Mouse (Mus musculus) kidney, adult 2 months (tissue): Measurements from ENCODE around the gene Whrn. TPM values are rescaled to one million over a fixed set of nuclear protein-coding genes. Genes with fewer than 3 reads are reported as not detected.
A peak's percentile ranks its signal among the peaks of the same experiment; 100 is the strongest.

Experiments
- DNase-seq: peaks from one replicate; pipeline ENCODE4 v3.0.0; 2021
- H3K27ac ChIP-seq: fragments of 200-500 bp; 2 replicates; pipeline ENCODE4 v1.5.1; 2012; ENCODE audit warnings: low read depth, low read length, control low read depth, inconsistent platforms; ENCODE audit not compliant: insufficient read depth
- H3K27me3 ChIP-seq: fragments of 200-500 bp; replicated peaks from 2 replicates; pipeline ENCODE4 v1.6.1; 2012; ENCODE audit warnings: mild to moderate bottlenecking, moderate library complexity, low read length, inconsistent platforms; ENCODE audit not compliant: control insufficient read depth, insufficient read depth
- H3K36me3 ChIP-seq: fragments of 200-500 bp; 2 replicates; pipeline ENCODE4 v1.6.1; 2012; ENCODE audit warnings: mild to moderate bottlenecking, moderate library complexity, low read length, inconsistent platforms; ENCODE audit not compliant: control insufficient read depth, insufficient read depth
- H3K4me1 ChIP-seq: fragments of 200-500 bp; 2 replicates; pipeline ENCODE4 v1.6.1; 2011; ENCODE audit warnings: low read length; ENCODE audit not compliant: control insufficient read depth, insufficient read depth
- H3K4me3 ChIP-seq: fragments of 200-500 bp; 2 replicates; pipeline ENCODE4 v1.5.1; 2011; ENCODE audit warnings: mild to moderate bottlenecking, low read depth, low read length, control low read depth; ENCODE audit not compliant: insufficient read depth
- CTCF ChIP-seq: fragments of 200-500 bp; conservative IDR thresholded peaks from 2 replicates; pipeline ENCODE4 v1.5.1; 2011; ENCODE audit warnings: low read depth, mild to moderate bottlenecking, control low read depth, low read length, moderate library complexity, mixed read lengths; ENCODE audit not compliant: insufficient read depth, insufficient read length
- POLR2A ChIP-seq: fragments of 200-500 bp; IDR thresholded peaks from one replicate; pipeline ENCODE4 v1.6.1; 2011; ENCODE audit warnings: low read depth, low read length, control low read depth
- WGBS: fragments of 180-500 bp; shearing (Covaris S2); methylation state at CpG from one replicate; pipeline ENCODE4 v1.1.7; 2018; 5-methylcytosine and 5-hydroxymethylcytosine counted together
- polyA plus RNA-seq: library from polyadenylated mRNA; depleted of rRNA; stranded (reverse); fragments of >200 nt; gene quantifications from 2 replicates; pipeline ENCODE4 v1.2.3, GENCODE M21; 2012

Gene Whrn
- polyA plus RNA-seq, 1 experiment, result 20.3 TPM

DNA sequence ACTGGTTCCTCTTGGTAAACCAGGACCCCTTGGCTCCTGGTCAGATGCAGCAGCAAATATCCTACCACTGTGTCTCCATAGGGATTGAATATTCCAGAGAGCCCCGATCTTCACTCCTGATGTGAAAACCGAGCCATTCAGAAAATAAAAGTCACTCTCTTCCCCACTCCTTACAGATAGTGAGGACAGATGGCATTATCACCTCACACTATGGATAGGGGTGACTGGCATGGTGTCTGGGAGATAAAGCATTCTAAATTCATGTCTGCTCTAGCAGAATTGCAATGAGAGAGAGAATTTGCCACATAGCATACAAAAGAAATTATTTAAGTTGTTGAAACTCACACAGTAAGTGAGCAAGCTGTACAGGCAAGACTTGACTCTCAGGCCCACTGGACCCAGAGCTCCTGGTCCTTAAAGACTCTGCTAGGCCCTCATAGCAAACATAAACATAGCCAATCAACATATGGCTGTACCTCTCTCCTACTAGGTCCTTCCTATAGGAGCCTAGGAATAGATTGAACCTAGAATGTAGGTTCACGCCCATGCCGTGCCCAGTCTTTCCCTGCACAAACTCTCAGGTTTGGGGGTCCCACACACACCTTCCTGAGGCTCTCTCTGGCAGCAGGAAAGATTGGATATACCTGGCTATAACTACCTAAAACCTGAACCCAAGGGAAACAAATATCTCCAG, 113.0 kb downstream of the Whrn start:
- H3K27ac ChIP-seq, result no peak overlapping the region
- H3K27me3 ChIP-seq, result no peaks in the 10 kb centered on the region
- H3K4me3 ChIP-seq, result no peak overlapping the region
- H3K4me1 ChIP-seq, result no peaks in the 10 kb centered on the region
- no peak for DNase-seq
- 81% methylated on average over 4 of the region's 4 CpGs for WGBS
- TF ChIP-seq POLR2A (no peak), CTCF (no peak)
- H3K36me3 ChIP-seq, result no peaks in the 10 kb centered on the region

- no peak for TF ChIP-seq POLR2A
- TF ChIP-seq CTCF, result peak; percentile 34; the same call in 1 of the 2 replicates
- no peak overlapping the region for H3K4me3 ChIP-seq
- no peak for DNase-seq
- H3K4me1 ChIP-seq, result no peaks in the 10 kb centered on the region
- 72% methylated on average over 7 of the region's 7 CpGs for WGBS
- H3K27me3 ChIP-seq, result no peaks in the 10 kb centered on the region
- H3K27ac ChIP-seq, result no peak overlapping the region
- no peaks in the 10 kb centered on the region for H3K36me3 ChIP-seq
These were observed 118.3 kb downstream of the Whrn start for GRCm38 (mm10) chr4:63377483-63377882.

DNA sequence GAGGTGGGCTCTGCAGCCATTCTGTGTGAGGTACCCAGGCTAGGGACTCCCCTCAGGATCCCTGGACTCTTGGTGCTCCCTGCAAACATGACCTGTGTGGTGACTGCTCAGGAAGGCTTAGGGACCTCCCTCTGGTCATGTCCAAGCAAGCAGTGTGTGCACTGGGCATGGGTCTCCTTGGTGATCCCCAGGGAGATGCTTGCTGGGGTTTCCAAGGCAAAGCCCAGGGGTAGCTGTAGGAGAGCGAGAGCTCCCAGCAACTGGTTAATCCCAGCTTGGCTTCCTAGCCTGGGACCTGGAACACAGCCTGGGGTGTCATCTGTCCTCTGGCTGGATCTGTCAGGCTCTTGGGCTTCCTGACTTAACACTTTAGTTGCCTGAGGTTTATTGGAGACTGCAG, 120.4 kb downstream of the Whrn start:
- Histone ChIP-seq H3K27me3 (no peaks in the 10 kb centered on the region), H3K27ac (no peak overlapping the region), H3K4me1 (no peaks in the 10 kb centered on the region), H3K36me3 (no peaks in the 10 kb centered on the region), H3K4me3 (no peak overlapping the region)
- no peak for DNase-seq
- WGBS, result 84% methylated on average over 1 of the region's 1 CpGs
- TF ChIP-seq POLR2A (no peak), CTCF (no peak)

GRCm38 (mm10) chr4:63374331-63374730, 121.5 kb downstream of the Whrn start:
- no peak for DNase-seq
- H3K27ac ChIP-seq, result no peak overlapping the region
- no peak overlapping the region for H3K4me3 ChIP-seq
- no peak for TF ChIP-seq POLR2A
- no peak for TF ChIP-seq CTCF
- H3K36me3 ChIP-seq, result no peaks in the 10 kb centered on the region
- no peaks in the 10 kb centered on the region for H3K4me1 ChIP-seq
- H3K27me3 ChIP-seq, result no peaks in the 10 kb centered on the region
- 73% methylated on average over 12 of the region's 12 CpGs for WGBS

- no peak overlapping the region for H3K27ac ChIP-seq
- TF ChIP-seq POLR2A, result no peak
- no peak for TF ChIP-seq CTCF
- no peaks in the 10 kb centered on the region for H3K36me3 ChIP-seq
- WGBS, result 94% methylated on average over 8 of the region's 8 CpGs
- no peaks in the 10 kb centered on the region for H3K27me3 ChIP-seq
- DNase-seq, result no peak
- H3K4me1 ChIP-seq, result no peaks in the 10 kb centered on the region
- H3K4me3 ChIP-seq, result no peak overlapping the region
These were observed 122.4 kb downstream of the Whrn start for GRCm38 (mm10) chr4:63373404-63373803.

DNA sequence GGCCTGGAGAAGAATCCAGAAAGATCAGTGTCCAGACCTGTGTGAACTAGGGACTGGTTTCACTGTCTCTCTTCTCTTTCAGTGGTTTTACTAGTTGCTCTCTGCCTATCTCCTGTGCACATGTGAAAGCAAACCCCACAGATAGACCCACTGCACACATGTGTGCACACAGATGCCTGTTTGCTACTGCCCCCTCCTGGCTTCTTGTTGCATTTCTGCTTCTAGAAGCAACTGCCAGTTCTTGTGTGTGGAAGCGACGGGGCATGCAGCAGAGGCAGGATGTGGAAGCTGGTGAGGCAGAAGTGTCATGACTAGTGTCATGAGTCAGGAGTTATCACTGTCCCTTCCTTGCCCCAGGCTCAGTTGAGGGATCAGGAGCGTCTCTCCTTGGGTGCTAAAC, 123.9 kb downstream of the Whrn start:
- H3K4me3 ChIP-seq, result no peak overlapping the region
- H3K4me1 ChIP-seq, result no peaks in the 10 kb centered on the region
- H3K27me3 ChIP-seq, result no peaks in the 10 kb centered on the region
- no peaks in the 10 kb centered on the region for H3K36me3 ChIP-seq
- no peak for TF ChIP-seq POLR2A
- peak; percentile 64 for TF ChIP-seq CTCF
- H3K27ac ChIP-seq, result no peak overlapping the region
- peak; percentile 11 for DNase-seq
- 49% methylated on average over 3 of the region's 3 CpGs for WGBS

DNA sequence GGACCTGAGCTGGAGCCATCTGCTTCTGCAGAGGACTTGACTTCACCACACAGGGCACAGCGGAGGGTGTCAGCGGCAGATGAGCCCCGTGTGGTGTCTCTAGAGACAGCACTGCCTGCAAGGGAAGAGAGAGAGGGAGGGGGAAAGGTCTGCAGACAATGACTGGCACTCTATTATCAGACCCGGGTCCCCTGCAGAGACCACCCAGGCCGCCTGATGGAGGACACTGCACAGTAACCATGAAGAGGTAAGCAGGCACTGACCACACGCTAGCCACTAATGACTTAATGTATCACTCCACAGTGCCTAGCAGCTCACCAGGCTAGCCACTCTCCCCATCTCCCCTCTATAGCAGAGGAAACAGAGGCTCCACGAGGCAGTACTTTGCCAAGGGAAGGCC, 124.9 kb downstream of the Whrn start:
- no peak for DNase-seq
- Histone ChIP-seq H3K4me1 (no peaks in the 10 kb centered on the region), H3K27ac (no peak overlapping the region), H3K36me3 (no peaks in the 10 kb centered on the region), H3K4me3 (no peak overlapping the region), H3K27me3 (no peaks in the 10 kb centered on the region)
- TF ChIP-seq POLR2A, result no peak
- no peak for TF ChIP-seq CTCF
- WGBS, result 86% methylated on average over 7 of the region's 7 CpGs
